Mouse (Mus musculus): Measurements from ENCODE around the gene Emd. TPM values are rescaled to one million over a fixed set of nuclear protein-coding genes. Genes with fewer than 3 reads are reported as not detected.

Emd gene
- polyA plus RNA-seq, 1 experiment from 2014 or later: 27.8 TPM

DNA sequence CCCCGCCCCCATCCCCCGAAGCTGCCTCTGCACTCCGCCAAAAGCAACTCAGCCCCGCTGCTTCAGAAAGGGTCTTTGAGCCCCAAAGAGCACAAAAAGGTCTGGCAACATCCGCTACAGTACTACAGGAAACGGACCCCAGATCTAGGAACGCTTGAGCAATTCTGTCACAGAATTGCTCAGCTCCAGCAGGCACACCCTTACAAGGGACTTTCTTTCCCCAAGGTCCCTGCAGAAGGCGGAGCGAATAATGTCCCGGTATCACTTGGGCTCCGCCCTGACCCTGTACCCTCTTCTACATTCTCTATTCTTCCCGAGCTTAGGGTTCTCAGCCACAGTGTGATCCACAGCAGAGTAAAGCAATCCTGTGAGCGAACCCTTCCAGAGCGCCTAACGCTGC lies 7.8 kb upstream of the Emd start:
- Histone ChIP-seq H3K27ac (replicated peaks) (peak overlapping the region; percentile 83), H3K4me3 (peak overlapping the region; percentile 70), H3K9me3 (peaks cover 2% of the 10 kb centered on the region; the same call in 1 of the 2 replicates), H3K4me1 (peaks cover 18% of the 10 kb centered on the region), H3K27me3 (replicated peaks; ENCODE audit: low read depth, poor library complexity, severe bottlenecking) (no peaks in the 10 kb centered on the region), H3K36me3 (replicated peaks) (peaks cover 24% of the 10 kb centered on the region)
- no peak for DNase-seq (ENCODE audit: low spot score)
- 19% methylated on average over 15 of the region's 15 CpGs for WGBS

DNA sequence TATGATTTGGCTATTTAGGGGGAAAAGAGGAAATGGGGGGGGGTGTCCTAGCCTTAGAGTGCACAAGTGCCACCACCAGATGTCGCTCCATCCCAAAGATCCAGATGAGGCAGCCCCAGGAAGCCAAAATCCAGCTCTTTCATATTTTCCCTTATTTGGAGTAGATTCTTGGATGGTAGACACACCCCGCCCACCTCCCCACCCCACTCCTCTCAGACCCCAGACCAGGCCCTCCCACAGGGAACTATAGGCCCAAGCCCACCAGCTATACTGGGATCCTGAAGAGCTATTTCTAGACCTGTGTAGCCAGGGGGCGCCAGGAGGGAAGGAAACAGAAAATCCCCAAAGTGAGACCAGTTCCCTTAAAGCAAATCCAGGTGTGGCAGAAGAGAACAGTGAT lies 5.8 kb upstream of the Emd start:
- Histone ChIP-seq H3K4me1 (peaks cover 15% of the 10 kb centered on the region), H3K27me3 (replicated peaks; ENCODE audit: low read depth, poor library complexity, severe bottlenecking) (no peaks in the 10 kb centered on the region), H3K4me3 (peak overlapping the region; percentile 61), H3K36me3 (replicated peaks) (peaks cover 4% of the 10 kb centered on the region), H3K27ac (replicated peaks) (peak overlapping the region; percentile 87; the same call in 1 of the 2 replicates), H3K9me3 (peaks cover 2% of the 10 kb centered on the region; the same call in 1 of the 2 replicates)
- peak; percentile 77 for DNase-seq (ENCODE audit: low spot score)
- 11% methylated on average over 3 of the region's 3 CpGs for WGBS

DNA sequence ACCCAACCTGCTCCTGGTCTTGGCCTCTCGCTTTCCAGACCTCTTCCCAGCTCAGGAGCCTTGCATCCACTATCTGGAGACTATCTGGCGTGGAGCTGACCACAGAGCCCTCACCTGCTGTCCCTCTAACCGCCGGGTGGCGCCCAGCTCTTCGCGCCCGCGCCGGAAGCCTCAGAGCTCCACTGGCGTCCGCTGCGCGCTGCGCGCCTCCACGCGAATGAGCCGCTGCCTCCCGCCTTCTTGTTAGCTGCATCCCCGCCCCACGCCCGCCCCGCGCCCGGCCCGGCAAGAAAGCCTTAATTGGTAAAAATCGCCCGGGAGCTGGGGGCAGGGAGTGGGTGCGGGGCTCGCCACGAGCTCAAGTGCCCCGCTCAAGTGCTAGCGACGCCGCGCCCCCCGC lies 4.9 kb upstream of the Emd start, which contains the start of gene Flna:
Gene Flna (minus strand): TSS at position 206 of the 400 bp plus-strand sequence.
- H3K27ac ChIP-seq (replicated peaks): peak within 1 kb of the TSS; percentile 87
- no peaks in the 10 kb centered on the region for H3K36me3 ChIP-seq (replicated peaks)
- 22% methylated on average over 38 of the region's 38 CpGs for WGBS
- peak; percentile 73 for DNase-seq (ENCODE audit: low spot score)
- H3K27me3 ChIP-seq (replicated peaks; ENCODE audit: low read depth, poor library complexity, severe bottlenecking): no peaks in the 10 kb centered on the region
- H3K9me3 ChIP-seq: peaks cover 2% of the 10 kb centered on the region; the same call in 1 of the 2 replicates
- peaks cover 10% of the 10 kb centered on the region for H3K4me1 ChIP-seq
- peak within 1 kb of the TSS; percentile 61 for H3K4me3 ChIP-seq

DNA sequence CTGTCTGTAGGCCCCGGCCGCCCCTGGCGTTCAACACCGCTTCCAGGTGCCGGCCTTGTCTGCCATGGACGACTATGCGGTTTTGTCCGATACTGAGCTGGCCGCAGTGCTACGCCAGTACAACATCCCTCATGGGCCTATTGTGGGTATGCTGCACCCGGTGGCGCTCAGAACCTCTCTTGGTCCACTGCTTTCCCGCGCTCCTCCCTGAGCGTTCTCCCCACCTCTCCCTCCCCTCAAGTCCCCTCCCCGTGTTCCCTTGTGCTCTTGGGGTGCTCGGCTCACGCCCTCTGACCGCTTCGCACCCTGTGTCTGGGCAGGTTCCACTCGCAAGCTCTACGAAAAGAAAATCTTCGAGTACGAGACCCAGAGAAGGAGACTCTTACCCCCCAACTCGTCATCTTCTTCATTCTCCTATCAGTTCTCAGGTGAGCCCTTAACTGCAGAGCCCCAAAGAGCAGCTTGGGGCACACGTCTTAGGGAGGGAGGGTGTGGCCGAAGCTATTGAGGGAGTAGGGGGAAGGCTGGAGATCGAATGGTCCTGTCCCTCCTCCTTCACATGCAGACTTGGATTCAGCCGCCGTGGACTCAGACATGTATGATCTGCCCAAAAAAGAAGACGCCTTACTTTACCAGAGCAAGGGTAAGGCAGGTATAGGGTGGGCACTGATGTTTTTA lies 540 bp downstream of the Emd start:
- H3K27ac ChIP-seq (replicated peaks): peak overlapping the region; percentile 91
- no peak for DNase-seq (ENCODE audit: low spot score)
- H3K27me3 ChIP-seq (replicated peaks; ENCODE audit: low read depth, poor library complexity, severe bottlenecking): no peaks in the 10 kb centered on the region
- peaks cover 33% of the 10 kb centered on the region for H3K36me3 ChIP-seq (replicated peaks)
- H3K4me1 ChIP-seq: peaks cover 7% of the 10 kb centered on the region; the same call in 1 of the 2 replicates
- peak overlapping the region; percentile 73 for H3K4me3 ChIP-seq
- 24% methylated on average over 31 of the region's 31 CpGs for WGBS
- H3K9me3 ChIP-seq: no peaks in the 10 kb centered on the region

DNA sequence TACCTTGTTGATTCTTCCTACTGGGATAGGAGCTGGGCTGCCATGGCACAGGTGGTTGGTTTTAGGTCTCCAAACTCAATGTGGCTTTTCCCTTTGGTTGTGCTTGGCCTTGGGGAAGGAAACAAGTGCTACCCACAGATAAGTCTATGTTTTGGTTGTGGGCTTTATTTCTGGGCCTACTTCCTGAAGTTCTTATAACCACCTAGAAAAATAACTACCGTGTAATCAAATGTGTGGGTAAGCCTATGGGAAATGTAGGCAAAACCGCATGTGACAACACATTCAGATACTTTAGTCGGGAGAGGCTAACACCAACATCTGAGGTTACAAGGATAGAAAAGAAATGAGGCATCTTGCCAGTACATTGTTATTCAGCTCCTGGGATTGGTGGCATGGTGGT lies 3.3 kb downstream of the Emd start:
- H3K9me3 ChIP-seq: no peaks in the 10 kb centered on the region
- no peak overlapping the region for H3K27ac ChIP-seq (replicated peaks)
- peaks cover 5% of the 10 kb centered on the region; the same call in 1 of the 2 replicates for H3K4me1 ChIP-seq
- no peaks in the 10 kb centered on the region for H3K27me3 ChIP-seq (replicated peaks; ENCODE audit: low read depth, poor library complexity, severe bottlenecking)
- H3K4me3 ChIP-seq: no peak overlapping the region
- peaks cover 39% of the 10 kb centered on the region for H3K36me3 ChIP-seq (replicated peaks)
- DNase-seq (ENCODE audit: low spot score): no peak
- WGBS: 92% methylated on average over 3 of the region's 3 CpGs

DNA sequence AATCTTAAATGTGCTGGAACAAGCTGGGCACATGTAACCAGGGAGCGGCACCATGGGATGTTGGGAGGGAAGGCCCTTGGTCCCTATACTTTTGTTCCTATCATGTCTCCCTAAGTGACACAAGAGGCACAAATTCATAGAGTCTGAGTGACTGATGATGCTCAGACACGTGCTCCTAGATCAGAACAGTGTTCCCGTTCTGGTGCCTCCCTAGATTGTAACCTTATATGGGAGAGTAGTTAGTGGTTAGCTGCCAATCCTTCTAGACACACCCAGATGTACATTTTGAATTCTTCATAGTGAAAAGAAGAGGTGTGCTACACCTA lies 15.2 kb downstream of the Emd start:
- peak overlapping the region; percentile 92 for H3K27ac ChIP-seq (replicated peaks)
- peaks cover 18% of the 10 kb centered on the region for H3K36me3 ChIP-seq (replicated peaks)
- H3K4me3 ChIP-seq: peak overlapping the region; percentile 68
- no peaks in the 10 kb centered on the region; the same call in 1 of the 2 replicates for H3K4me1 ChIP-seq
- H3K27me3 ChIP-seq (replicated peaks; ENCODE audit: low read depth, poor library complexity, severe bottlenecking): no peaks in the 10 kb centered on the region
- 32% methylated on average over 3 of the region's 3 CpGs for WGBS
- no peaks in the 10 kb centered on the region for H3K9me3 ChIP-seq
- peak; percentile 23 for DNase-seq (ENCODE audit: low spot score)

DNA sequence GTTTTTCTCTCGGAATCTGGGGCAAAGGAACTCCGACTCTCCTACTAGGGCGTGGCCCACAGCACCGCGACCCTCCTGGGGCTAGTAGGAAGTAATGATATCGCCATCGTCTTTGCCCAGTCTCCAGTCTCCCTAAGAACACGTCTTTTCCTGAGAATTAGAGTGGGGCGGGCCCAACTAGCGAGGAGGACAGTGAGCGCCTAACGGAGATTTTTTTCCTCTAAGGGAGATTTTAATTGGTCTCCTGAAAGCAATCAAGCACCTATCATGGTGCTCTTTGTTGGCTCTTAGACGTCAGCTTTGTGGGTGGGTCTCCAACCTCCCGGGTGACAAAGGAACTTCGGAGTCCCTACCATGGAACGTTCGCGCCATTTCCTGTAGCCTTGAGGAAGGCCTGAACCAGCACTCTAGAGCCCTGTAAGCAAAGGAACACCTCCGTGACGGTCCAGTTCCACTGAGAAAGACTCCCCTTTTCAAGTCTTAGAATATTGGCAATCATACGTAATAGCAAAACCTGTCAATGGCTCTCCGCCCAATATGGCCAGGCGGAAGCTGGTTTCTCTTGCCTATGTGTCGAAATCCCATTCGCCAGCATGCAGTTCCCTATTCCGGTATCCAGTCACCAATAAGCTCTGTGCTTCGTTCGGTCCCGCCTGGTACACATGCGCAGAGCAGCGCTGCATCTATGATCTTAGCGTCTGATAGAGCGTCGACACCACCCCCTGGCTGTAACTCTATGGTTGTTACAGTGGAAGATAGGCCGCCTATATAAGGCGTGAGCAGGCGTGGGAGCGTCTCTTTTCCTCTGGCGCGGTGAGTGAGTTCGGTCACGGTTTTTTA lies 15.8 kb downstream of the Emd start, which contains the start of gene Rpl10:
Gene Rpl10 (plus strand): TSS at position 751 of the 840 bp plus-strand sequence.
- WGBS: 18% methylated on average over 42 of the region's 42 CpGs
- Histone ChIP-seq H3K27me3 (replicated peaks; ENCODE audit: low read depth, poor library complexity, severe bottlenecking) (no peaks in the 10 kb centered on the region), H3K4me3 (peak within 1 kb of the TSS; percentile 68), H3K27ac (replicated peaks) (peak within 1 kb of the TSS; percentile 92), H3K9me3 (no peaks in the 10 kb centered on the region), H3K4me1 (no peaks in the 10 kb centered on the region; the same call in 1 of the 2 replicates), H3K36me3 (replicated peaks) (peaks cover 18% of the 10 kb centered on the region)
- peak; percentile 92 for DNase-seq (ENCODE audit: low spot score)

DNA sequence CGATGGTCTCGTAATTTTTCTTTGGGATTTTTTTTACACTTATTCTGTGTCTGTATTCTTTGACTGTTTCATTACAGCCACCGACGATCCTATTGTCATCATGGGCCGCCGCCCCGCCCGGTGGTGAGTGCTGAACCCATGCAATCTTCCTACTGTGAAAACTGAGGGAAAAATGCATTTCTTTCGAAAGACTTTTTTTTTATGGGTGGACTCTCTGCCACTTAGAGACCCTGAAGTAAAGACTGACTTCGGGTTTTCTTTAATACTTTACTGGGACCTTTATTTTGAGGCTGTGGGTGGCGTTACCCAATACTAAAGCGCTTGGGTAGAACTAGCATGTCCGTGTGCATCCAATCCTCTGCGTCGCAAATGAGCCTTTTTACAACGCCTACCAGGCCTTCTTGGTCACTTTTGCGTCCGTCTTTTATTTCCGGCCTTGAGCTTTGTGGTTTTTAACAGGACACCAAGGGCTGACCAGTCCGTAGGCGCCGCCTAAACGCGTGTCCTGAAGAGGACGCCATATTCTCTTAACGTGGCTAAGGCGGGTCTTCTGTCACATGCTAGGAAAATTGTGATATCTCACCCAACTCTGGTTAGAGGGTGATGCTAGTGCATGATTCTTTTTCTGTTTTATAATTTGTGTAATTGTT lies 16.5 kb downstream of the Emd start:
- H3K4me3 ChIP-seq: peak overlapping the region; percentile 68
- no peaks in the 10 kb centered on the region for H3K9me3 ChIP-seq
- H3K4me1 ChIP-seq: no peaks in the 10 kb centered on the region; the same call in 1 of the 2 replicates
- peak; percentile 38 for DNase-seq (ENCODE audit: low spot score)
- peak overlapping the region; percentile 92 for H3K27ac ChIP-seq (replicated peaks)
- peaks cover 18% of the 10 kb centered on the region for H3K36me3 ChIP-seq (replicated peaks)
- 21% methylated on average over 27 of the region's 27 CpGs for WGBS
- H3K27me3 ChIP-seq (replicated peaks; ENCODE audit: low read depth, poor library complexity, severe bottlenecking): no peaks in the 10 kb centered on the region

DNA sequence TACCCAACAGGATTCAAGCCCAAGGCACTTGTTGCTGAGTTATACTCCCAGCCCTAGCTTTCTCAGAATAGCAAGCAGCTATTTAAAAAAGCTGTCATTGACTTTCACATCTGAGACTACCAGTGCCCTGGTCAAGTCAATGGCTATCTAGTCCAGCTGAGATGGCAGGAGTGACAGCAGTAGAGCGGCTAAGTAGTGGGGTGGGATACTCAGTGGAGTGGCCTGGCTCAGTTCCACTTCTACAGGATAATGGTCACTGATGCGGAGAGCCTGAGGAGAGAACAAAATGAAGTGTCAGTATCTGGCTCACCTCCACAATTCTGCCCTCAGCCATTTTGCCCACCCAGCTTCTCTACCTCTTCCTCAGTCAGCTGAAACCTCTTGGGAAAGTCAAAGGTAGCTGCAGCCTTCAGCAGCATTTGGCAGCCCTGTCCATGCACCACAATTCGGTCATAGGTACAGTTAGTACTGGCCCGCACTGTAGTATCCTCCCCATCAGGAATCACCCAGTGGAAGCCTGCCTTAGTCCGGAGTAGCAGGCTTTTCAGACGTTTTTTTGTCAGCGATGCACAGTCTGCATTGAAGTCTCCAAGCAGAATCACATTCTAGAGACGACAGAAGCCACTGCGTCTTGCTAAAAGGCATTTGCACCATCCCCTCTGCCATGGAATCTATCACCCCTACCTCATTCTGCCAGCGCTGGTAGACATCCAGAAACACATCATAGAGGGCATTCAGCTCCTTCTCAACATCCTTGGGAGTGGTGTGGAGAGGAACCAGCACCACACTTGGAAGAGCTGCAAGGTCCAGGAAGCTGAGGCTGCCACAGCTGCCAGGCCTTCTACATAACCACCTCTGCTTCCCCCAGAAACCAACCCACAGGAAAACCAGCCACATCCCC lies 19.2 kb downstream of the Emd start:
- H3K27ac ChIP-seq (replicated peaks): no peak overlapping the region
- DNase-seq (ENCODE audit: low spot score): peak; percentile 19
- H3K4me3 ChIP-seq: 0 out of 2 replicates have a peak overlapping the region, but pooled peaks have one; percentile 2
- 35% methylated on average over 10 of the region's 10 CpGs for WGBS
- no peaks in the 10 kb centered on the region for H3K9me3 ChIP-seq
- H3K36me3 ChIP-seq (replicated peaks): peaks cover 18% of the 10 kb centered on the region
- H3K4me1 ChIP-seq: no peaks in the 10 kb centered on the region; the same call in 1 of the 2 replicates
- H3K27me3 ChIP-seq (replicated peaks; ENCODE audit: low read depth, poor library complexity, severe bottlenecking): no peaks in the 10 kb centered on the region

DNA sequence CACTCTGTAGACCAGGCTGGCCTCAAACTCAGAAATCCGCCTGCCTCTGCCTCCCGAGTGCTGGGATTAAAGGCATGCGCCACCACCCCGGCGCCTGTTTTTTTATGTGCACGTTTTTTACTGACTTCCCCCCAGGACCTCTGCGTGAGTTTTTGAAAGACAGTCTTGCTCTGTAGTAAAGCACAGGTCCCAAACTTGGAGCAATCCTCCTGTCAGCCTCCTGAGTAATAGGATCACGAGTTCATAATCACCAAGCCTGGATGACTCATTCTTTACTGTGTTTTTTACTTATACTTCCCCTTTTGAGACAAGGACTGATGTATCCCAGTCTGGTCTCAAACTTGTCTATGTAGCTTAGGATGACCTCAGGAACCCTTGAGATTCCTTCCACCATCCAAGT lies 23.4 kb downstream of the Emd start:
- H3K27me3 ChIP-seq (replicated peaks; ENCODE audit: low read depth, poor library complexity, severe bottlenecking): no peaks in the 10 kb centered on the region; the same call in 1 of the 2 replicates
- 76% methylated on average over 8 of the region's 8 CpGs for WGBS
- no peak overlapping the region for H3K27ac ChIP-seq (replicated peaks)
- peaks cover 8% of the 10 kb centered on the region for H3K4me1 ChIP-seq
- H3K36me3 ChIP-seq (replicated peaks): peaks cover 7% of the 10 kb centered on the region
- no peak for DNase-seq (ENCODE audit: low spot score)
- H3K9me3 ChIP-seq: no peaks in the 10 kb centered on the region
- H3K4me3 ChIP-seq: no peak overlapping the region

DNA sequence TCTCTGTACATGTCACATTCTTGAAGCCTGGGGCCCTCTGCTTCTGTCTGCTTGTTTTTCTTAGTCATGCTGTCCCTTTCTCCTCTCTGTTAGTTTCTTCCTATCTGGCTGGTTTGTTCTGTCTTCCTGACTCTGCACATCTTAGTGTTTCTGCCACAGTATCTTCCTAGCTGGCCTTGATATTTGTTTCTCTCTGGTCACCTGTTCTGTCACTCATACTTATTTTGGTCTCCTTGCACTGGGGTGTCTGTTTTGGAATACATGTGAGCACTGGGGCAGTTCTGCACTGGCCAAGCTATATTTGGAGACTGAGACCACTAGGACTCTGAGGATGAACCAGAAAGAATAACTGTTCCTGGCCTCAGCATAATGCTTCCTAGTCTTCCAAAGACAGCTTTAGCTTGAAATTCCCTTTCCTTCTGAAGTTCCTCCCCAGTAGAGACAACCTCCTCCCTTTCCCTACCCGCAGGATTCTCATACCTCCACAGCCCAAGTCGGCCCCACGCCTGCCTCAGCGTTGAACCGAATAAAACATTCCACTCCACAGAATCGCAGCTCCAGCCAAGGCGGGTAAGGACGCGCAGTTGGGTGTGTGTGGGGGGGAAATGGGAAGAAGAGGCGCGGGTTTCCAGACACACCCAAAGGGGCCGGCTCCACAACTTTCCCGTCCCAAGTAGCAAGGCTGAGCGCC lies 26.7 kb downstream of the Emd start:
- Histone ChIP-seq H3K27me3 (replicated peaks; ENCODE audit: low read depth, poor library complexity, severe bottlenecking) (no peaks in the 10 kb centered on the region; the same call in 1 of the 2 replicates), H3K27ac (replicated peaks) (peak overlapping the region; percentile 86), H3K4me1 (peaks cover 16% of the 10 kb centered on the region), H3K4me3 (peak overlapping the region; percentile 73), H3K9me3 (no peaks in the 10 kb centered on the region), H3K36me3 (replicated peaks) (no peaks in the 10 kb centered on the region)
- 13% methylated on average over 14 of the region's 14 CpGs for WGBS
- DNase-seq (ENCODE audit: low spot score): no peak
